Mouse (Mus musculus): Measurements from ENCODE around the gene Lrrc17. TPM values are rescaled to one million over a fixed set of nuclear protein-coding genes. Genes with fewer than 3 reads are reported as not detected.
A peak's percentile ranks its signal among the peaks of the same experiment; 100 is the strongest.
"Not testable (repeated sequence)": the region's sequence is repeated elsewhere in the genome, so short reads cannot be mapped to it uniquely, and the experiment has no call there.

The Lrrc17 gene
- polyA plus RNA-seq, 1 experiment from 2014 or later = 2.7 TPM

DNA sequence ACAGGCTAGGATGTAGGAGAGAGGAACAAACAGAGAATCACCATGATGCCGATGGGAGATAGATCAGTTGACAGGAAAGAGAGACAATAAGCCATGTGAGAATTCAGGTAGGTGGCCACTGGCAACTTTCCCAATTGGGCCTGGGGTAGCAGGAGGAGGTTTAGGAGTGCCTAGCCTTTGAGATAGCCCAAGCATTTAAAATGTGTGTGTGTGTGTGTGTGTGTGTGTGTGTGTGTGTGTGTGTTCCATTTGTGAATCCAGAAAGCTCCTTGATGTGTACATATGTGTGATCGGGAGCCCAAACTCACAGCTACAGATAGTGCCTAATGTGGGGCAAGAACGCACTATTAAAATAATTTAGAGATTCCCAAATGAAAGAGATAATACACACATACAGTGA lies 34.8 kb downstream of the Lrrc17 start:
- 89% methylated on average over 3 of the region's 3 CpGs for WGBS
- Histone ChIP-seq H3K4me3 (no peak overlapping the region), H3K9ac (replicated peaks) (no peak overlapping the region), H3K4me1 (no peaks in the 10 kb centered on the region), H3K9me3 (no peaks in the 10 kb centered on the region), H3K27me3 (no peaks in the 10 kb centered on the region), H3K27ac (replicated peaks) (no peak overlapping the region), H3K4me2 (replicated peaks) (no peak overlapping the region), H3K36me3 (no peaks in the 10 kb centered on the region)
- no peak for ATAC-seq (replicated peaks)

DNA sequence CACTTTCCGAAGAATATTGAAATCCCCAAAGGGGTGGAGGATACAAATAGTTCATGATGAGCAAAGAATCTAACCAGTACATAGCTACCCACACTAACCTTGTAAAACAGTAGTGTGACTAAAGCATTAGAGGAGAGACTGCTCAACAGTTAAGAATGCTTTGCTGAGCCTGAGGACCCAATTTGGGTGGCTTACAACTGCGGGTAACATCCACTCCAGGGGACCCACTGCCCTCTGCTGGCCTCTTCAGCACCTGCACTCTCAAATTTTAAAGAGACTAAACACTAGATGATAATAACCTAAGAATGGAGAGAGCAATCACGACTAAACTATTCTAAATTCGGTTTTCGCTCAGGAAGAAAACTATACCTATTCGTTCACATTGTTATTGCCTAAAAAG lies 43.4 kb downstream of the Lrrc17 start:
- Histone ChIP-seq H3K4me2 (replicated peaks) (no peak overlapping the region), H3K27ac (replicated peaks) (no peak overlapping the region), H3K4me3 (no peak overlapping the region), H3K36me3 (no peaks in the 10 kb centered on the region), H3K9ac (replicated peaks) (no peak overlapping the region), H3K9me3 (no peaks in the 10 kb centered on the region), H3K4me1 (no peaks in the 10 kb centered on the region), H3K27me3 (no peaks in the 10 kb centered on the region)
- peak; percentile 51; the same call in 1 of the 2 replicates for ATAC-seq (replicated peaks)
- 55% methylated on average over 6 of the region's 6 CpGs for WGBS

DNA sequence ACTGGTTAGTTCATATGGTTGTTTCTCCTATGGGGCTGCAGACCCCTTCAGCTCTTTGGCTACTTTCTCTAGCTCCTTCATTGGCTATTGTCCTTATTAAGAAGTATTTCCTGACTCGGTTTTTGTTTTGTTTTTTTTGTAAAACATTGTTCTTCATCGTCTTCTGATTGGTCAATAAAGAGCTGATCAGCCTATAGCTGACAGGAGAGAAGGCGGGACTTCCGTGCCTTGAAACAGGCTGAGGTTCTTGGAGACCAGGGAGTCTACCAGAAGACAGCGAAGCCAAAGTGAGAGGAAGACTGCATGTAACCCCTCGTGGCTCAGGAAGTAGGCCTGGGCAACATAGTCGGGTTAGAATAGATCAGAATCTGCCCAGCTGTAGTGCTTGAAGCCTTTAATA lies 44.3 kb downstream of the Lrrc17 start:
- no peak overlapping the region for H3K27ac ChIP-seq (replicated peaks)
- H3K36me3 ChIP-seq = no peaks in the 10 kb centered on the region
- 83% methylated on average over 7 of the region's 7 CpGs for WGBS
- ATAC-seq (replicated peaks) = no peak
- H3K4me3 ChIP-seq = no peak overlapping the region
- no peak overlapping the region for H3K4me2 ChIP-seq (replicated peaks)
- H3K27me3 ChIP-seq = no peaks in the 10 kb centered on the region
- H3K9ac ChIP-seq (replicated peaks) = no peak overlapping the region
- no peaks in the 10 kb centered on the region for H3K4me1 ChIP-seq
- H3K9me3 ChIP-seq = no peaks in the 10 kb centered on the region

DNA sequence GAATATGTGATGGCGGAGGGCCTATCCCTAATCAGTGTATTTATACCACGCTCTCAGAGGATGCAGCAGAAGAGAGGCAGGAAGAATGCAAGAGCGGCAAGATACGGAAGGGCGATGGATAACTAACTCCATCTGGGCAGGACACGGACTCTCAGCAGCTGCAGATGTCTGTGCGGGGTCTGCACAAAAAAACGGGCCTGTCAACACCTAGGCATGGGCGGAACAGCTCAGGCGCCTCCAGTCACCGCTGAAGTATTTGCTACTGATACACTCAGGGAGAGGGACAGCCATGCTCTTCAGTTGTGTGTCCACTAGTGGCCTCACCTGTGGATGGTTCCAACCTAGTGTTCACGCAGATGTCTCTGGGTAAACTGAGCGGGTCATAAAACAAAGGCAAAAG lies 44.9 kb downstream of the Lrrc17 start:
- no peak overlapping the region for H3K9ac ChIP-seq (replicated peaks)
- no peak overlapping the region for H3K4me3 ChIP-seq
- 93% methylated on average over 13 of the region's 13 CpGs for WGBS
- no peaks in the 10 kb centered on the region for H3K27me3 ChIP-seq
- H3K4me1 ChIP-seq = no peaks in the 10 kb centered on the region
- no peaks in the 10 kb centered on the region for H3K36me3 ChIP-seq
- ATAC-seq (replicated peaks) = no peak
- H3K9me3 ChIP-seq = no peaks in the 10 kb centered on the region
- no peak overlapping the region for H3K27ac ChIP-seq (replicated peaks)
- no peak overlapping the region for H3K4me2 ChIP-seq (replicated peaks)

DNA sequence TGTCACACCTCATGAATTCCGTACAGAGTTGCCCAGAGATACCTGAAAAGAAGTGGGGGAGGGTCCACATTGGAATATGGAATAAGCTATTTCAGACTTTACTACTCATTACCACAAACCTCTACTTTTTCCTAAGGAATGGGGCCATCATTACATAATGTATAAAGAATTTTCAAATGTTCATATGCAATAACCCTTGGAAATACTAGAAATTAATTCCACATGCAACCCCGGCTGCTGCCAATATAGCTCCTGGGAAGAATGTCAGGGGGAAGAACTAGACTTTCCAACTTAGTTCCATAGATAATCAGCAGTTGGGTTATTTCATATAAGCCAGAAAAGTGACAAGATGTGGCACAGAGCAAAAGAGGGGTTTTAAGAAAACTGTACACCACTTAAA lies 48.7 kb downstream of the Lrrc17 start:
- H3K4me2 ChIP-seq (replicated peaks) = no peak overlapping the region
- no peaks in the 10 kb centered on the region for H3K9me3 ChIP-seq
- H3K4me3 ChIP-seq = no peak overlapping the region
- no peak for ATAC-seq (replicated peaks)
- H3K36me3 ChIP-seq = no peaks in the 10 kb centered on the region
- H3K27ac ChIP-seq (replicated peaks) = no peak overlapping the region
- 90% methylated on average over 2 of the region's 2 CpGs for WGBS
- no peak overlapping the region for H3K9ac ChIP-seq (replicated peaks)
- H3K27me3 ChIP-seq = no peaks in the 10 kb centered on the region
- H3K4me1 ChIP-seq = no peaks in the 10 kb centered on the region

DNA sequence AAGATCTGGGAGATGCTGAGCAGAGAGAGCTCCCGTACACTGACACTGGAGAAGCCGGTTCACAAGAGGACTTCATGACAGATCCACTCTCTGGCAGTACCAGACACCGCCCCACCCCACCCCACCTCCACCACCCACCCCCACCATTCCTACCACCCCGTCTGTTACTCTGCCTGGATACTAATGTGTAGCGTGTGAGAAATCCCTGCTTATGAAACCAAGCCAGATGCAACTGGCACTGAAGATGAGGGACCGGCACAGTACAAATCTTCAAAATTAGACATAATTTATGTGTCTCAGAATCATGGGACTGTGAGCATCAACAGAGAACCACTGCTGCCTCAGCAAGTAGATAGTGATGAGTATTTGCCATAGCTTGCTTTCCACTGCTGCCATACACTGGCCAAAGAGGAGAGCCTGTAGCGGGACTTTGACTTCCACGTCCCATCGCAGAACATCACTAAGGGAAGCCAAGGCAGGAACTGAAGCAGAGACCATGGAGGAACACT lies 49.9 kb downstream of the Lrrc17 start:
- H3K4me2 ChIP-seq (replicated peaks) = no peak overlapping the region
- H3K36me3 ChIP-seq = no peaks in the 10 kb centered on the region
- ATAC-seq (replicated peaks) = no peak
- no peak overlapping the region for H3K4me3 ChIP-seq
- no peak overlapping the region for H3K9ac ChIP-seq (replicated peaks)
- H3K27ac ChIP-seq (replicated peaks) = no peak overlapping the region
- no peaks in the 10 kb centered on the region for H3K9me3 ChIP-seq
- no peaks in the 10 kb centered on the region for H3K27me3 ChIP-seq
- 88% methylated on average over 9 of the region's 9 CpGs for WGBS
- no peaks in the 10 kb centered on the region for H3K4me1 ChIP-seq

DNA sequence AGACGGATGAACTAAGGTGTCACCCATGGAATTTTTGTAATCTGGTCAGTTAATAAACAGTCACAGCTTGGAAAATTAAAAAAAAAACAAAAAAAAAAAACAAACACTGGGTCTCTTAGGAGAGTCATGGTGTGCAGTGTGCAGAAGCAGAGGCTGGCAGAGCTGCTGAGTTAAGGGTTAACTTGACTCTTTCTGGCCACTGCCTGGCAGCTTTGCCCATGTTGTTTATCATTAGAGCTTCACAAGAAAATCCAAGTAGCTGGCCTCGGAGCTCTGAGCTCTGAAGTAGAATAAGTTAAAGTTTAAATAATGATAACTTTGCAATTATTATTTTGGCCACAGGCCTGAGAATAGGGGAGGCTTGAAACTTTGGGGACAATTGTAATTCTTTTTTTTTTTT lies 56.2 kb downstream of the Lrrc17 start:
- H3K4me1 ChIP-seq; H3K9ac ChIP-seq (replicated peaks); ATAC-seq (replicated peaks); H3K36me3 ChIP-seq; H3K4me2 ChIP-seq (replicated peaks); H3K27me3 ChIP-seq; H3K27ac ChIP-seq (replicated peaks); H3K4me3 ChIP-seq; H3K9me3 ChIP-seq: not testable (repeated sequence)
- WGBS = 75% methylated on average over 2 of the region's 2 CpGs

DNA sequence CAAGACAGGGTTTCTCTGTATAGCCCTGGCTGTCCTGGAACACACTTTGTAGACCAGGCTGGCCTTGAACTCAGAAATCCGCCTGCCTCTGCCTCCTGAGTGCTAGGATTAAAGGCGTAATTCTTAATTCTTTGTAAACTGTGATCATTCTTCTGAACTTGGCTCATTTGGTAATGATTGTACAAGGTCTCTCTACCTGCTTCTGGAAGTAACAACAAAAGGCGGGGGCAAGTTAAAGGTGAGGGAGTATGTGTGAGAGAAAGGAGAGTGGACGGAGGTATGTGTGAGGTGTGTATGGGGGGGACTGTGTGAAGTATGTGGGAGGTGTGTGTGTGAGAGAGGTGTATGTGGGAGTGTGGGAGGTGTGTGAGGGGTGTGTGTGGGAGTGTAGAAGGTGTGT lies 56.6 kb downstream of the Lrrc17 start:
- ATAC-seq (replicated peaks) = no peak
- WGBS = 97% methylated on average over 4 of the region's 4 CpGs

DNA sequence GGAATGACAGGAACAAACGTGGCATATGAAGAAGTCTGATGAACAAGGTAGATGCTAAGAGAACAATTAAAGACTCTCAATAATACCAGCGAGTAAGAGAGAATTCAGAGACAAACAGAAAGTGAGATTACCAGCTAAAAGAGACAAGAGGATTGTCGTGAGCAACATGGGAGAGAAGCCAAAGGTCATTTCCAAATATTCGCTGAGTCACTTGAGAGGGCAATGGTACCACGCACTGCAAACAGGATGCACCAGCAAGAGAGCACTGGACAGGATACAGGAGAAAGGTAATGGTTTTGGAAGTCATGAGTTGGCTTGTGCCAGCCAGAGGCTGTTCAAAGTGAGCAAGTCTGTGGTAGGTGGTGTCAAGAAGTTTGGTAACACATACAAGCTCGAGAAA lies 62.6 kb downstream of the Lrrc17 start:
- WGBS = 80% methylated on average over 6 of the region's 6 CpGs
- no peak overlapping the region for H3K4me2 ChIP-seq (replicated peaks)
- no peak for ATAC-seq (replicated peaks)

More for the DNA sequence above, 56.6 kb downstream of the Lrrc17 start:
- H3K4me1 ChIP-seq = no peaks in the 10 kb centered on the region
- no peaks in the 10 kb centered on the region for H3K27me3 ChIP-seq
- H3K9me3 ChIP-seq = no peaks in the 10 kb centered on the region
- no peak overlapping the region for H3K27ac ChIP-seq (replicated peaks)
- no peak overlapping the region for H3K4me3 ChIP-seq
- H3K9ac ChIP-seq (replicated peaks) = no peak overlapping the region
- no peak overlapping the region for H3K4me2 ChIP-seq (replicated peaks)
- no peaks in the 10 kb centered on the region for H3K36me3 ChIP-seq

DNA sequence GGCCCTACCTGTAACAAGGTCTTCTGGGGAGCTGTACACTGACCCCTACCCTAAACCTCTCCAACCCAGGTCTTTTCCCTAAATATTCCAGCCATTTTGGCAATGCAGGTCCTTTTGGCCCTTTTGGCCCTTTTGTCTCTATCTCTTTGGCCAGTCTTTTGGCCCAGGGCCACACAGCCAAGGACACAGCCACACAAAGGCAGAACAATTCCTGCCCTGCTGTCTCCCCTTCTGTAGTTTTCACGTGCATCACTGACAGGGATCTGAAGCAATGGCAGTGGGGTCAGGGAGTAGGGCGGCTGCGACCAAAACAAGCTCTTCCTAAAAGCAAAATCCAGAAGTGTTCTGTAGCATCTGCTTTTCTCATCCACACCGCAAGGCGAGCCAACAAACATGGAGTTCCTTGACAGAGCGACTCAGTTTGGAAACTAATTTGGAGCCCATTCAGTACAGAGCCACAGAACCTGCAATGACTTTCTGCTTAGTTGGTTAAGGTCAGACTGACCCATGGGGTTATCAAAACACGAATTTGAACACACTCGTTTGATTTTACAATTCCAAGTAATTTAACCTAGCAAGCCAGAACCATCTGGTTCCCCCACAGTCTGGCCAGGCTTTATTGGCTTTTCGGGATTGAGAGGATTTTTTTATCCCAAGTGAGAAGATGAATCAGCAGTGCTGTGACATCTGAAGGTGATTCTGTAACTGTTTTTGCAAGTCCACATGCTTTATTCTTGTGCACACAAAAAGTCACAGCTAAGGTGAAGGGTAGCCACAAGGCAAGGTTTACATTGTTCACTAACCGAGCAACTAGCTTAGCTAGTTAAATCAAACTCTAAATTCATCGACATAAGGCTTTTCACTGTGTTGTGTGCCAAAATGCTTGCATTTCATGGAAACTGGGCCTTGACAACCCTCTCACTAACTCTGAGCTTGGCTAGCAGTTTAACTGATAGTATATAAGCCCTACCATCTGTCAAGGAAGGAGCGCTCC lies 65.2 kb downstream of the Lrrc17 start:
- H3K9me3 ChIP-seq = no peaks in the 10 kb centered on the region
- WGBS = 63% methylated on average over 12 of the region's 12 CpGs
- H3K4me3 ChIP-seq = no peak overlapping the region
- no peaks in the 10 kb centered on the region for H3K27me3 ChIP-seq
- H3K9ac ChIP-seq (replicated peaks) = no peak overlapping the region
- H3K4me2 ChIP-seq (replicated peaks) = no peak overlapping the region
- peaks cover 4% of the 10 kb centered on the region; the same call in 1 of the 2 replicates for H3K4me1 ChIP-seq
- H3K36me3 ChIP-seq = no peaks in the 10 kb centered on the region
- peak; percentile 88 for ATAC-seq (replicated peaks)
- peak overlapping the region; percentile 85 for H3K27ac ChIP-seq (replicated peaks)

More for the DNA sequence above, 62.6 kb downstream of the Lrrc17 start:
- Histone ChIP-seq H3K27ac (replicated peaks) (no peak overlapping the region), H3K4me3 (no peak overlapping the region), H3K9me3 (no peaks in the 10 kb centered on the region), H3K4me1 (peaks cover 4% of the 10 kb centered on the region; the same call in 1 of the 2 replicates), H3K9ac (replicated peaks) (no peak overlapping the region), H3K36me3 (no peaks in the 10 kb centered on the region), H3K27me3 (no peaks in the 10 kb centered on the region)

DNA sequence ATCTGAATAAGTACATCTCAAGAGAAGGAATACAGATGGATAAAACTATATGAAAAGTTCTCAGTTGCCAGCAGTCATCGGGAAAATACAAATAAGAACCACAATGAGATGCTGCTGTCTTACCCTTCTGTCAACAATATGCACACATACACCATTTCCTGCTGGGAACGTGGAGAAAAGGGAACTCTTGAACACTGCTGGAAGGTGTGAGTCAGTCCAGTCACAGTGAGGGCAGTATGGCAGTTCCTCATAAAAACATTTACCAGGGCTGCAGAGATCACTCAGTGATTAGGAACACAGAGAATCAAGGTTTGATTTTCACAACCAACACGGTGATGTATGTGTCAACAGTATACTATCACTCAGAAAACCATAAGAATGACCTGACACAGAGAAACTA lies 67.6 kb downstream of the Lrrc17 start:
- H3K9me3 ChIP-seq = no peaks in the 10 kb centered on the region
- H3K27ac ChIP-seq (replicated peaks) = no peak overlapping the region
- ATAC-seq (replicated peaks) = no peak
- H3K9ac ChIP-seq (replicated peaks) = no peak overlapping the region
- H3K27me3 ChIP-seq = no peaks in the 10 kb centered on the region
- H3K4me3 ChIP-seq = no peak overlapping the region
- H3K4me1 ChIP-seq = peaks cover 4% of the 10 kb centered on the region; the same call in 1 of the 2 replicates
- no peak overlapping the region for H3K4me2 ChIP-seq (replicated peaks)
- H3K36me3 ChIP-seq = no peaks in the 10 kb centered on the region
- WGBS = 79% methylated on average over 3 of the region's 3 CpGs

DNA sequence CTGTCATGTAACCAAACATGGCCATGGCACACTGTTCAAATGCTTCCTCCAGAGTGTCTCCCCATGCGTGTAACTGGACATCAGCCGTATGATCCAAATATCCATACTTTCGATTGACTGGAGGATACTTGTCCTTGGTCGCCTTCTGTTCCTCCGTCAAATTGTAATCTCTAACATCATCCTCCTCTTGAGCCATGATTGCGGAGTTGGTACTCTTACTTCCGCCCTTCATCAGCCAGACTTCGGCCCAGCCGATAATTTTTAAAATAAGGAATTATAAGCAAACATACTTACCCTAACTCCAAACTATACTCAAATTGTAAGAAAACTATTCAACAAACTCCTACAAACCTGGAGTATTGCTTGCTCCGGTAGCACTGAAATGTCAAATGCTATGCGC lies 70.9 kb downstream of the Lrrc17 start:
- WGBS = 98% methylated on average over 11 of the region's 11 CpGs
- not testable (repeated sequence) for ATAC-seq (replicated peaks); H3K4me3 ChIP-seq; H3K4me2 ChIP-seq (replicated peaks); H3K36me3 ChIP-seq; H3K4me1 ChIP-seq; H3K27me3 ChIP-seq; H3K9me3 ChIP-seq; H3K27ac ChIP-seq (replicated peaks); H3K9ac ChIP-seq (replicated peaks)
